Mouse (Mus musculus): ENCODE data around the gene Fkbp2.

Fkbp2 gene

DNA sequence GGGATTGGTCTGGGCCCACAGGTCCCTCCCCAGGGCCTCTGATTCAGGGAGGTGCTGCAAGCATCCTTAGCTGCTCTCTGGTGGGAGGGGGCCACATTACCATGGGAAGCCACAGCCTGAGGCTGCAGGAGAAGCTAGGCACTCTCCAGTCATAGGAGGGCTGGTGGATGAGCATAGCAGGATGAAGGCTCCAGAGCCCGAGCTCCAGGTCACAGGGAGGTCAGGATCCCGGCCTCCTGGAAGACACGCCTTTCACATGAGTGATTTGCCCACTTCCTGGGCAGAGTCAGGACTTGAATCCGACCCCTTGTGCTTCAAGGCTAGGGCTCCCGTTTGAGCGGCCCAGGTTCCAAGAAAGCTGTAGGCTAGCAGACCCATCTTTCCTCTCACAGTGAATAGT, 8.7 kb downstream of the Fkbp2 start:
- no peak for DNase-seq (ENCODE audit: low read depth, low spot score)

DNA sequence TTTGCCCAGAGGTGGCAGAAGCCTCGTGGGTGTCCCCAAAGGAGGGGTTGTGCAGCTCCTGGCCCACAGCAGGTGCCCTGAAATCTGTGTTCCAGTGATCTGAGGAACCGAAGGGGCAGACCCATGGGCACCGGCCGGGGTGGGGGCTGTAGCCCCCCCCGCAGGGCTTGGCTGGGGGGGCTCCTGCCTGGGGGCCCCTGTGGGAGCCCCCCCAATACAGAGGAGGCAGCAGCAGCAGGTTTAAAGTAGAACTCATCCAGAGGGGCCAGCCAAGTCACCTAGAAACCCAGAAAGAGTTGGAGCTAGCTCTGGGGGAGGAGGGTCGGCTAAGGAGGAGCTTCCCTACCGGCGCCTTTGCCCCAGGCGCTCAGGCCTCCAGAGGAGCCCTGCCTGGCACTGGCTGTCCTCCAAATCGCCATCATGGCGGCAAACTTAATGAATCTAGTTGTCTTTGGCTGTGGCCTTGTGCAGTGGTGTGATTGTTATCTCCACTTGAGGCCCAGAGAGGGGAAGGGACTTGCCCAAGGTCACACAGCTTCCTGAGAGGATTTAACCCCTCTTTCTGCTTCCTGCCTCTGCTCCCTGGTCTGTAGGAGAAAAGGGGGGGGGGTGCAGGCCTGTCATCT, 9.7 kb downstream of the Fkbp2 start:
- no peak for DNase-seq (ENCODE audit: low read depth, low spot score)

DNA sequence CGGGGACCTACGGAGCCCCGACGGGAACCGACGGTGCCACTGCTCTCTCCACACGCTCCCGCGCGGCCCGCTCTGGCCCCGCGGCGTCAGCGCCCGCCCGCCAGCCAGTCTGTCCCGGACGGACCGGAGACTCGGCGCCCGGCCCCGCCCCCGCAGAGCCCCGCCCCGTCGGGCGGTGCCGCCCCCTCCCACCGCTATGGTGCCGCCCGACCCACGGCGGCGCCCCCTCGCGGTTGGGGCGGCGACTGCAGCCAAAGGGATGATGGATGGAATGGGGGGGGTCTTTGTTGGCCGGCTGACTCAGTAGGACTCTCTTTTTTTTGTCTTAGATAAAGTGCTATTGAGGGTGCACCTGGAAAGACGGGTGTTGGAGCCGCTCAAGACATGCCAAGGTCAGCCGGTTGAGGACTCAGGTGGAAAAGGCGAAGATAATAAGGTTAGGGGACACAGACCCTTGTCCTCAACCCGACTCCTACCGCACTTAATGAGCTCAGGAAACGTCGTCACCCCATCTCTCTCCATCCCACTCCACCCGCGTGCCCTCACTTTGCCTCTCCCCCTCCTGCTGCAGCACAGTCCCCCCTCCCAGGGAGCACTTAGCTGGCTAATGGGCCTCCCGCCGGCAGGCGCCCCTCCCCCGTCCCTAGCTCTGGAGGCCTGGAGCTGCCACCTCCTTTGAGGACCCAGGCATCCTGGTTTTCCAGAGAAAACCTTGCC, 10.5 kb downstream of the Fkbp2 start:
- DNase-seq (ENCODE audit: low read depth, low spot score) = peak; percentile 84

DNA sequence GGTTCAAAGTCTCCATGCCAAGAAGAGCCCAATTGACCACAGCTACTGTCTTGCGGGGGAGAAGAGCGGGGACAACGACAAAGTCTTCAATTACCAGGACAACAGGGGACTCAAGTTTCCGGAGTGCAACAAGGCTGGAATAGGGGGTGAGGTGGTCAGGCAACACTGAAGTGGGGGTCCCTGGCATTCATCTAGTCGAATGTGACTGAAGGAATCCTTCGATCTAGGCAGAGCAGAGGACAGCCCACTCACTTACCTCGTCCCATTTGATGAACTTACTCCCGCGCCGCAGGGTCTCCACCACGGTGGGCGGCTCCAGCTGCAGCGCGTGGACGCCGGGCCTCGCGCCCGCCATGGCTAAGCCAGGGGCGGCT, 11.0 kb downstream of the Fkbp2 start:
- DNase-seq (ENCODE audit: low read depth, low spot score) = no peak

DNA sequence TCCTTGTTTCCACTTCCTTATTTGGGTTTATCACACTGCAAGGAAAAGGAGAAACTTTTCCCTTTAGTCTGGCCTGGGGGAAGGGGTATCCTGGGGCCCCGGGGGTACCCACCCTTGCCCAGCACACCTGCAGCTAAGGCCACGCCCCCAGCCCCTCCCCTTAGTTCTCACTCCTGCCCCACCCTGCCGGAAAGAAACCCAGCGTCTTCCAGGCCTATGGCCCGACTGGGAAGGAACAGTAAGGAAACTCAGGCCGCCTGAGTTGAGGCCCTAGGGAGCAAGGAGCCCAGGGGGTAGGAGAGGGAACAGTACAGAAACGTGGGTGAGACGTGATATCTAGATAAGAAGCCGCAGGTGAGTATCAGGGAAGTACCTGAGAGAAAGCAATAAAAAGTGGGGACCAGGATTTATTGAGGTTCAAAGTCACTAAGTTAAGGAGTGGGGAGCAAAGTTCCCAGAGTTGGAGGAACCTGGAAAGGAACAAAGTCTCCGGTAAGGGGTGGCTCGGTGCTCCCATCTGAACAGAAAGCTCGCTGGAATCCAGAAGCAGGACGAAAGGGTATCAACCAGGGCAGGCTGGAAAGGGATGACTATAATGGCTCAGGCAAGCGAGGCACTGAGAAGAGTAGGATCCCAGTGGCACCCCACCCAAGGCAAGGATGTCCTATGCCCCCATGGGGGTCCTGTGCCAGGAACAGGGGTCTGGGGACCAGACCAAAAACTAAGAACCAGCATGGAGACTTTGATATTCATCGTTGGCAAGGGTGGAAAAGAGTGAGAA, 11.6 kb downstream of the Fkbp2 start:
- DNase-seq (ENCODE audit: low read depth, low spot score) = peak; percentile 47

DNA sequence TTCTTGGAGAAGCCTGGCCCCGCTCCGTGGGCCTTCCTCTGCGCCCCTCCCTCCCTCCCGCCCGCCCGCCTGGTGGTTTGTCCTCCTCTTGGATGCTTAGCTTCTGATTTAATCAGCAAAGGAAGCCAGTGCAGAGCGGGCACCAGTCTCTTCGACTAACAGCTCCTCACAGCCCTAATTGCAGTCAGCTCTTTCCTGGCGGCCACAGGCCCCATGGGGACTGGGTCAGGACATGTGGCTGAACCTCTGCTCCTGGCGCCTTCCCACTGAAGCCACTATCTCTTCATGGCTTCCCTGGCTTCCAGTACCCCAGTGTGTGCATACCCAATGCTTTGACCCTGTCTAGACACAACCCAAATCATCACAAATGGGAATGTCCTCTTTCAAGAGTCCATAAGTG, 23.8 kb downstream of the Fkbp2 start:
- no peak for DNase-seq (ENCODE audit: low read depth, low spot score)

DNA sequence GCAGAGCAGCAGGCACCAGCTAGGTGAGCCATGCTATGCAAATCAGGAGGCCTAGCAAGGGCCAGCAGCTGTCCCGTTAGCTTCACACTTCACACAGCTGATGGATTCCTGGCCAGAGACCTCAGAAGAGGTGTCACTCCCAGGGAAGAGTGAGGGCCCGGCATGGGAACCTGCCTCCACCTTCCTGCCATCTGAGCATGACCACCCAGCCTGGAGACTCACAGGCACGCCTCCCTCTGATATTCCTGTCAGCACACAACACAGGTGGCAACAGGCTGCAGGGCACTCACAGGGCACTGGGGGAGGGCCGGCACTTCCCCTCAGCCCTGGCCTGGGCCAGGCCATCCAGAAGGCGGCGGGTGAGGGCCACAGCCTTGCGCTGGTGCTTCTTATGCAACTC, 24.9 kb downstream of the Fkbp2 start:
- peak; percentile 60 for DNase-seq (ENCODE audit: low read depth, low spot score)

DNA sequence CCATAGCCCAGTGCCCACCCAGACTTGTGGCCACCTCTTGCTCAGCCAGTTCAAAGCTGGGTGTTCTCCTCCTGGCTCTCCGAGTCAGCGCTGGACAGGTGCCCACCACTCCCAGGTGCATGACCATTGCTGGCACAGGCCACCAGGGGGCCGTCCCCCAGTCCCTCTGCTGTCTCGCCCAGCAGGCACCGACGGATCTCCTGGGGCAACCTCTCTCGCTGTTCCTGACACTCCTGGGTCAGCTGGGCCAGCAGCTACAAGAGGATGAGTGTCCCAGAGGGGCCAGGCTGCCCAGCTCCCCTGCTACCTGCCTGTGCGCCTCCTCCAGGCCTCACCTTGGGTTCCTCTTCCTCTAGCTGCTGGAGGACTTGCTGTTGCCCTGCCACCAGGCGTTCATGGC, 26.3 kb downstream of the Fkbp2 start:
- peak; percentile 47 for DNase-seq (ENCODE audit: low read depth, low spot score)

DNA sequence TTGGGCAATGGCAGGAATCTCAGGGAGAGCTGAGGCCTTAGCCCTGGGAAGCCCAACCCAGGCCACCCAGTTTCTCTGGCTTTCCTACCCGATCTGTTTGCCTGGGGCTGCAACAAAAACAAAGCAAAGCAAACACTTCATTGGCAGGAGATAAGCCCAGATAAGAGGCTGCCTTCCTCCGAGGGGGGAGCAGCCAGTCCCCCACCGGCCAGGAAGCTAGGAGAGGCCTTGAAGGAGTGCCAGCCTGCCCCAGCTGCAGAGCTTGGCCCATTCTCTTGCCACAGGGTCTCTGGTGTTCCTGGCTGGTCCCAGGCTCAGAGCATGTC, 27.6 kb downstream of the Fkbp2 start:
- DNase-seq (ENCODE audit: low read depth, low spot score) = no peak

DNA sequence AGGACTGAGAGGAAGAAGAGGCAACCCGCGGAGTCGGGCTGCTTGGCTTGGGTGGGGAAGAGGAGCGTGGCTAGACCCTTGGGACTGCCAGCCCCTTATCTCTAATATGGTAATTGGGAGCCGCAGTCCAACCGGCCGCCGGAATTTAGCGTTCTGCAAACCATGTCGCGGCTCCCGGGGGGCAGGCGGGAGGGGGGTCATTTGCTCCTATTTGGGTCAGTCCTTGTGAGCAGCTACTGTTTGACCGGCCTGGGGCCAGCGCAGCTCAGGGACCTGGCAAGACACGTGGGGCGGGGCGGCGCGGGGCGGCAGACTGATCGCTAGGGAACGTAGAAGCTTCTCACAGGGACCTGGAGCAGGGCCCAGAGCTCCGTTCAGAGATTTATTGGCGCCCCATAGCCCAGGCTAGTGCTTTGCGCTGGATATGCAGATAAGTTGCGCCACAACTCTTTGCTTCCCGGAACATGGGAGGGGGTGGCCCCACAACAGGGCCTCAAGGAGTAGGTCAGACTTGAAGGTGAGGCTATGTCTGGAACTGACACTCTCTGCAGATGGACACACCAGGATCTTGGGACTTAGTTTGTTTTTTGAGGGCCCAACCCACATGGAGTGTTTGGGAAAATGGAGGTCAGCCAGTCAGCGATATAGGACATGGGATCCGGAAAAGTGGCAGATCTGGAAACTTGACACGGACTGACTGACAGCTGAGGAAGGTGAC, 28.1 kb downstream of the Fkbp2 start:
- DNase-seq (ENCODE audit: low read depth, low spot score) = peak; percentile 64

DNA sequence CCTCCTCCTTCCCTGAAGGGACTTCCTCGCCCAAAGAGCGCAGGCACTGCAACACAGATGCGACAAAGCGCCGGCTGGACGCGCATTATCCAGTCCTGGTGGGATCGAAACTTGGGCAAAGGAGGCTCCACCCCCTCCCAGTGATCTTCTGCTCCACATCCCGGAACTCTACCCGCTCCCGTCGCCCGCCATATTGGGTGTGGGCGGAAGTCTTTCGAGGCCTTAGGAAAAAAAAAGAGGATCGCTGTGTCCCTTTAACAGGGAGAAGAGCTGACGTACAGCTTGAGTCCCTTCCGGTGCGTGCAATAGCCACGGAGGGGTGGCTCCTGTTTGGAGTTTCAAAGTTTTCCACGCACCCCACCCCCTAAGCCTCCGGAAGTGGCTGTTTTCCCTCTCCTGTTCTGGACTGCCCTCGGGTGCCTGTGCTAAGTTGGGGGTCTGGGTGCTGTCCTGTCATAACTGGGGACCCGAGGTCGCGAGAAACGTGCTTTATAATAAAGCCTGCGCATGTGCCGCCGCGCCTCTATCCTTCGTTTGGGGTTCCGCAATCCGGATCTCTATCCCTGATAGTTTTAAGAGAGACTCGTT, 28.8 kb downstream of the Fkbp2 start:
- DNase-seq (ENCODE audit: low read depth, low spot score) = peak; percentile 89

DNA sequence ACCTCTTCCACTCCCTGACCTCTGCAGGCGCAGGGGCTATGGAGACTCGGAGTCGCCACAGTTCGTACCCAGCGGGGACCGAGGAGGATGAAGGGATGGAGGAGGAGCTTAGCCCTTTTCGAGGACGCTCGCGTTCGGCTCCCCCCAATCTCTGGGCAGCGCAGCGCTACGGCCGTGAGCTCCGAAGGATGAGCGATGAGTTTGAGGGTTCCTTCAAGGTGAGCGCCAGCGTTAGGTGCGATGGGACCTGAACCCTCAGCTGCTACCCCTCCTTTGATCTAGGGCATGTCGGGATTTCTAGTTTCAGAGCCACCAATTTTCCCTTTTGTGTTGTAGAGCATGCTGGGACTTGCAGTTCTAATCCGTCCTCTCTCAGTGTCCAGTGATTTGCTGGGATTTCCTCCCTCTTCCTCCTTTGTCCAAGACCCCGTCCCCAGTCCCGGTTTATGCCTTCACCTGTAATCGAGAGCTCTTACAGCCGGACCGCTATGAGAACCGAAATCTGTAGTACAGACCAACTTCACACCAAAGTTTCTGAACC, 29.6 kb downstream of the Fkbp2 start:
- peak; percentile 77 for DNase-seq (ENCODE audit: low read depth, low spot score)

DNA sequence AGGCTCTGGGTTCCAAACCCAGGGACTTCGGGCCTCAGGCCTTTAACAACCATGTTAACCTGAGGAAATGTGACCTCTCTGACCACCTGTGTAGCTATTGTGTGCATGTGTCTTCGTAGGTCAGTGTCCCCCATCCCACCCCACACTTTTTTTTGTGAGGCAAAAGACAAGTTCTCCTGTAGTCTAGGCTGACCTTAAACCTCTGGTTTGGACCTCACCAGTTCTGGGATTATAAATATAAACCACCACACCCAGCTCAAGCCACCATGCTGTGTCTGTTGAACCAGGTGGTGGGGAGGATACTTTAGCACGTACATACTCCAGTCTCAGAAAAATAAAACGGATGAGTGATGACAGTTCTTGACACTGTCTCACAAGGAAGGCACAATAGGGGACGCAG, 30.4 kb downstream of the Fkbp2 start:
- DNase-seq (ENCODE audit: low read depth, low spot score) = no peak

DNA sequence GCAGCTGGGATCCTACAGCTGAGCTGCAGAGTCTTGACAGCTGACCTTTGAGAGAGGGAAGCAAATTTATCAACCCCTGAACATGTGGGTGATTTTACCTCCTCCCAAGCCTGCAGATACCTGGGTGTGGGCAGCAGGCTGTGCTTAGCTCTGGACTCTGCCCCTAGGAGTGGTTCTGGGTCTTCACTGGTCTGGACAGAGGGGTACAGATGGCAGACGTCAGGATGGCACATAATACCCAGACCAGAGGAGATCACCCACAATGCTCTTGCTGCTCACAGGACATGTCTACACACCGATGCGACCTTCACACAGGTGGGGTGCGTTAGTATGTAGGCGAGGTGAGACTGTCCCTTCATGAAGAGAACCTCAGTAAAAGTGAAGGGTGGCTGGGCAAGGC, 30.8 kb downstream of the Fkbp2 start:
- no peak for DNase-seq (ENCODE audit: low read depth, low spot score)

DNA sequence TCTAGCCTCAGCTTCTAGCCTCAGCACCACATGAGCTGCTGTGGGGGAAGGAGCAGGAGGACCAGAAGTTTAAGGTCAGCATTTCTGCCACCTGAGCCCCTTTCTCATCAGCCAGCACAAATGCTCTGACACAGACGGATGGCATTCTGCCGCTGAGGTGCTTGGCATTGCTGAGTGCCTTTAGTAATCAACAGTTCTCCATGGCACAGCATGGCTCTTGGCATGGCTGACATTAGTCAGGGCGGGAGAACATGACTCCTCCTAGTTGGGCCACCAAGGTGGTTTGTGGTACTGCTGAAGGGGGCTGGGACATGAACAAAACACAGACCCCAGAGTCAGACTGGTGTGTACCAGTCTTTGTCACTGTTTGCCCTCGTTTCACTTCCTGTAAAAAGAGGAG, 32.1 kb downstream of the Fkbp2 start:
- DNase-seq (ENCODE audit: low read depth, low spot score) = no peak

DNA sequence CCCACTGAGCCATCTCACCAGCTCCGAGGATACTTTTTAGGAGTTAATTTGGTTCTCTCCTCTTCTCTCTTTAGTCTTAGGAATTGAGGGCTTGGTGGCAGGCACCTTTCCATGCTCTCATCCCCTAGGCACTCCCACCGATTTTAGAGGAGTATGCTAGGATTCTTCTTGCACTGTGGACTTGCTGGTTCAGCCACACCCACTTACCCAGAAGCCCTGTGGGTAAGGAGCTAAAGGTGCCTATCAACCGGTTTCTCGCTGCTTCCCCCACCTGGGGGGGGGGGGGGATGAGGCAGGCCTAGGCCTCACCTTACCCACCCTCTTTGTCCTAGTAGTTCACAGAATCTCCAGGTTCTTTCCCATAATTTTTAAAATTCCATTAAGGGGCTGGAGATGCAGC, 32.6 kb downstream of the Fkbp2 start:
- DNase-seq (ENCODE audit: low read depth, low spot score) = no peak

DNA sequence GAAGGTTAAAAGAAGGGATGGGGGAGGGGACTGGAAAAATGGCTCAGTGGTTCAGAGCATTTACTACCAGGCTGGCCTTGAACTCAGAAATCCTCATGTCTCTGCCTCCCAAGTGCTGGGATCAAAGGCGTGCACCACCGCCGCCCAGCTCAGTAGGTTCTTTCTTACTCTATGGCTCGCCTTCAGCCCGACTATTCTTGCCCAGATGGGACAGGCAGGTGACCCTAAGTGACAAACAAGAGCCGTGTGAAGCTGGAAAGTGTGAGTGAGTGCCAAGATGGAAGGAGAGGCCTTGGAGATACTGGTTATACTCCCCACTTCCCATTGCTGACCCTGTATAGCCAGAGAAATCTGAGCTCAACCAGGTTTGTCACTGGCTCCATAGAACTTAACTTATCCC, 36.6 kb downstream of the Fkbp2 start:
- DNase-seq (ENCODE audit: low read depth, low spot score) = no peak

DNA sequence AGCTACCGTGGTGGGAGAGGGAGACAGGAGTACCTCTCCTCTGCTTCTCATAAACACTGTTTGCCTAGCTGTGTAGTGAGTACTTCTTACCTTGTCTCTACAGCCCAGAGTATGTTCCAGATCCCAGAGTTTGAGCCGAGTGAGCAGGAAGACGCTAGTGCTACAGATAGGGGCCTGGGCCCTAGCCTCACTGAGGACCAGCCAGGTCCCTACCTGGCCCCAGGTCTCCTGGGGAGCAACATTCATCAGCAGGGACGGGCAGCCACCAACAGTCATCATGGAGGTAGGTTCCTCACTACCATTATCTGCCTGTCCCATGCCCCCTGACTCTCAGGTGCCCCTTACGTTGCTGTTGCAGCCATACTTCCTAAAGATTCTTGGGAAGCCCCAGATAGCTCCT, 37.5 kb downstream of the Fkbp2 start:
- no peak for DNase-seq (ENCODE audit: low read depth, low spot score)

DNA sequence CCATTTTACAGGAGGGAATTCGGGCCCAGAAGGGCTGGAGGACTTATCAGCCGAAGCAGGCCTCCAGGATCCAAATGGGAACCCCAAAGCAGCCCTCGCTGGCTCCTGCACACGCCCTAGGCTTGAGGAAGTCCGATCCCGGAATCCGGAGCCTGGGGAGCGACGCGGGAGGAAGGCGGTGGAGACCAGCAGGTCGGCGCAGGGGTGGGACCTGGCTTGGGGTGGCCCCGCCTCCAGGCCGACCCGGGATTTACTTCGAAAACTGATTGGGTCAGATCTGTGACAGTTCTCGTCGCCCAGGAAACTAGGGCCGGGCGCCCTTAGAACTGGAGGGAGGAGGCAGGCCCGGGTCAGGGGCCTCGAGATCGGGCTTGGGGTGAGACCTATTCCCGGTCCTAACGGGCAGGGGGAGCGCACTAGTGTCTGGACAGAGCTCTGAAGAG, 38.0 kb downstream of the Fkbp2 start, which contains the start of gene Gpr137:
Gene Gpr137 (minus strand): TSS at position 232 of the 443 bp plus-strand sequence.
- DNase-seq (ENCODE audit: low read depth, low spot score) = peak; percentile 95

DNA sequence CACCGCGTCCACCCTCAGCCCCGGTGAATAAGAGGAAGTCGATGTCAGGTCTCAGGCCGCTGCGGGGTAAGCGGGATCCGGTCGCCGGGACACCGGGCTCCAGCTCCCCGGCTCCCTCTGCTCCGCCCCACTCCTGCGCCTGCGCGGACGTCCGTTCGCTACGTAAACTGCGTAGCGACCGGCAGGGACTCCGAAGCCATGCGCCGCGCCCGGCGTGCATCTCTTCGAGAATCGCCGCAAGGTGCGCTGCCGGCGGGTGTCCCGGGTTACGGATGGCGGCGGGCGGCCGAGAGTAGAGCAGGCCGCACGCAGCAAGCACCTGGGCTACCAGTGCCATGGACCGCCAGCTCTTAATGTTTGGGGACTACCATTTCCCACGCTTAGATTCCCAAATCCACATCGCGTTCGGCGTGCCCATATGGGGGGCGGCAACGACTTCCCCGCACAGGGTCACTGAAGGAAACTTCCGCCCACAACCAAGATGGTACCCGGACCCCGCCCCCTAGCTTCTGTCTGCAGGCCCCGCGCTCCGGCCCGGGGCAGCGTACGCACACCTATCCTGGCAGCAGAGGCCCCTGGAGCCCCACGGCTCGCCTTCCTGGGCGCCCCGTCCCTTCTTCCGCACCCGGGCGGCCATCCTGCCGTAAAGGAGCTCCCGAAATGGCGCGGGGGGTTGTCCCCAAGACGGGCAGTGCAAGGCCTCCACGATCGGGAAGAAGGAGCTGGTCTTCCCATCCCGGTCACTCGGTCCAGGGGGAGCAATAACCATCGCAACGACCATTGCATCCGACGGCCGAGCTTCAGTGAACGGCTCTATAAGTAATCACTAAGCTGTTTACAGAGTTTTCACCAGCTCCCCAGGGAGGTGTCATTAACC, 38.7 kb downstream of the Fkbp2 start, which contains the start of gene Bad:
Gene Bad (plus strand): TSS at position 490 of the 877 bp plus-strand sequence.
- DNase-seq (ENCODE audit: low read depth, low spot score) = peak; percentile 96
